Mouse (Mus musculus): ENCODE results near the gene 4930432K21Rik.
A peak's percentile ranks its signal among the peaks of the same experiment; 100 is the strongest.

Gene 4930432K21Rik

GRCm38 (mm10) chr8:84197922-84198774 is 50.3 kb downstream of the 4930432K21Rik start:
- H3K4me3 ChIP-seq (replicated peaks; ENCODE audit: low read length), result peak overlapping the region; percentile 78
- no peak for TF ChIP-seq CTCF (conservative IDR thresholded peaks at IDR 0.05; ENCODE audit: low read length)
- TF ChIP-seq POU5F1 (IDR thresholded peaks at IDR 0.05; ENCODE audit: borderline replicate concordance, low read length), result no peak
- TF ChIP-seq NANOG (IDR thresholded peaks at IDR 0.05; ENCODE audit: borderline replicate concordance, low read length), result no peak
- H3K27me3 ChIP-seq (ENCODE audit: insufficient read depth, low read length), result peaks cover 8% of the 10 kb centered on the region
- no peaks in the 10 kb centered on the region for H3K9me3 ChIP-seq (ENCODE audit: low read length)
- H3K4me1 ChIP-seq (replicated peaks; ENCODE audit: low read depth, low read length), result peaks cover 75% of the 10 kb centered on the region
- H3K36me3 ChIP-seq (ENCODE audit: insufficient read depth, low read length), result peaks cover 9% of the 10 kb centered on the region

GRCm38 (mm10) chr8:84198871-84199270 is 51.0 kb downstream of the 4930432K21Rik start:
- no peak for TF ChIP-seq NANOG (IDR thresholded peaks at IDR 0.05; ENCODE audit: borderline replicate concordance, low read length)
- Histone ChIP-seq H3K36me3 (ENCODE audit: insufficient read depth, low read length) (peaks cover 9% of the 10 kb centered on the region), H3K9me3 (ENCODE audit: low read length) (no peaks in the 10 kb centered on the region), H3K27me3 (ENCODE audit: insufficient read depth, low read length) (peaks cover 8% of the 10 kb centered on the region), H3K4me3 (replicated peaks; ENCODE audit: low read length) (peak overlapping the region; percentile 78; the same call in 1 of the 2 replicates), H3K4me1 (replicated peaks; ENCODE audit: low read depth, low read length) (peaks cover 75% of the 10 kb centered on the region)

- H3K27me3 ChIP-seq (ENCODE audit: insufficient read depth, low read length), result peaks cover 8% of the 10 kb centered on the region
- peak overlapping the region; percentile 87 for H3K4me3 ChIP-seq (replicated peaks; ENCODE audit: low read length)
- TF ChIP-seq NANOG (IDR thresholded peaks at IDR 0.05; ENCODE audit: borderline replicate concordance, low read length), result no peak
- no peak for TF ChIP-seq CTCF (conservative IDR thresholded peaks at IDR 0.05; ENCODE audit: low read length)
- no peaks in the 10 kb centered on the region for H3K9me3 ChIP-seq (ENCODE audit: low read length)
- H3K4me1 ChIP-seq (replicated peaks; ENCODE audit: low read depth, low read length), result peaks cover 76% of the 10 kb centered on the region
- peaks cover 9% of the 10 kb centered on the region for H3K36me3 ChIP-seq (ENCODE audit: insufficient read depth, low read length)
Measured at GRCm38 (mm10) chr8:84199348-84200125, 51.7 kb downstream of the 4930432K21Rik start.

- TF ChIP-seq NANOG (IDR thresholded peaks at IDR 0.05; ENCODE audit: borderline replicate concordance, low read length), result no peak
- TF ChIP-seq POU5F1 (IDR thresholded peaks at IDR 0.05; ENCODE audit: borderline replicate concordance, low read length), result no peak
- TF ChIP-seq CTCF (conservative IDR thresholded peaks at IDR 0.05; ENCODE audit: low read length), result no peak
- peaks cover 8% of the 10 kb centered on the region for H3K27me3 ChIP-seq (ENCODE audit: insufficient read depth, low read length)
Measured at GRCm38 (mm10) chr8:84200126-84200555, 52.3 kb downstream of the 4930432K21Rik start.

GRCm38 (mm10) chr8:84200652-84201544 is 53.1 kb downstream of the 4930432K21Rik start:
- H3K4me1 ChIP-seq (replicated peaks; ENCODE audit: low read depth, low read length), result peaks cover 70% of the 10 kb centered on the region

More at GRCm38 (mm10) chr8:84200126-84200555, 52.3 kb downstream of the 4930432K21Rik start:
- Histone ChIP-seq H3K9me3 (ENCODE audit: low read length) (no peaks in the 10 kb centered on the region), H3K36me3 (ENCODE audit: insufficient read depth, low read length) (peaks cover 15% of the 10 kb centered on the region), H3K4me3 (replicated peaks; ENCODE audit: low read length) (peak overlapping the region; percentile 87), H3K4me1 (replicated peaks; ENCODE audit: low read depth, low read length) (peaks cover 72% of the 10 kb centered on the region)

GRCm38 (mm10) chr8:84201545-84202245 is 53.9 kb downstream of the 4930432K21Rik start:
- H3K27me3 ChIP-seq (ENCODE audit: insufficient read depth, low read length), result peaks cover 8% of the 10 kb centered on the region
- peaks cover 27% of the 10 kb centered on the region for H3K36me3 ChIP-seq (ENCODE audit: insufficient read depth, low read length)
- peaks cover 68% of the 10 kb centered on the region for H3K4me1 ChIP-seq (replicated peaks; ENCODE audit: low read depth, low read length)
- no peaks in the 10 kb centered on the region for H3K9me3 ChIP-seq (ENCODE audit: low read length)
- TF ChIP-seq CTCF (conservative IDR thresholded peaks at IDR 0.05; ENCODE audit: low read length) (no peak), POU5F1 (IDR thresholded peaks at IDR 0.05; ENCODE audit: borderline replicate concordance, low read length) (no peak), NANOG (IDR thresholded peaks at IDR 0.05; ENCODE audit: borderline replicate concordance, low read length) (no peak)
- peak overlapping the region; percentile 87 for H3K4me3 ChIP-seq (replicated peaks; ENCODE audit: low read length)

More at GRCm38 (mm10) chr8:84200652-84201544, 53.1 kb downstream of the 4930432K21Rik start:
- Histone ChIP-seq H3K27me3 (ENCODE audit: insufficient read depth, low read length) (peaks cover 8% of the 10 kb centered on the region), H3K36me3 (ENCODE audit: insufficient read depth, low read length) (peaks cover 22% of the 10 kb centered on the region), H3K4me3 (replicated peaks; ENCODE audit: low read length) (peak overlapping the region; percentile 87), H3K9me3 (ENCODE audit: low read length) (no peaks in the 10 kb centered on the region)
- TF ChIP-seq NANOG (IDR thresholded peaks at IDR 0.05; ENCODE audit: borderline replicate concordance, low read length) (no peak), CTCF (conservative IDR thresholded peaks at IDR 0.05; ENCODE audit: low read length) (no peak), POU5F1 (IDR thresholded peaks at IDR 0.05; ENCODE audit: borderline replicate concordance, low read length) (no peak)

GRCm38 (mm10) chr8:84202466-84202865 is 54.6 kb downstream of the 4930432K21Rik start:
- peak overlapping the region; percentile 87 for H3K4me3 ChIP-seq (replicated peaks; ENCODE audit: low read length)
- H3K9me3 ChIP-seq (ENCODE audit: low read length), result no peaks in the 10 kb centered on the region
- peaks cover 32% of the 10 kb centered on the region for H3K36me3 ChIP-seq (ENCODE audit: insufficient read depth, low read length)
- H3K27me3 ChIP-seq (ENCODE audit: insufficient read depth, low read length), result peaks cover 8% of the 10 kb centered on the region
- TF ChIP-seq CTCF (conservative IDR thresholded peaks at IDR 0.05; ENCODE audit: low read length), result no peak
- TF ChIP-seq NANOG (IDR thresholded peaks at IDR 0.05; ENCODE audit: borderline replicate concordance, low read length), result no peak
- no peak for TF ChIP-seq POU5F1 (IDR thresholded peaks at IDR 0.05; ENCODE audit: borderline replicate concordance, low read length)
- H3K4me1 ChIP-seq (replicated peaks; ENCODE audit: low read depth, low read length), result peaks cover 76% of the 10 kb centered on the region
